Mouse (Mus musculus): Measurements from ENCODE around the gene Htatsf1.

- TF ChIP-seq MAFK (IDR thresholded peaks at IDR 0.05; ENCODE audit: insufficient read depth, low read depth, low read length) (no peak), ZNF384 (IDR thresholded peaks at IDR 0.05; ENCODE audit: low read depth, low read length) (no peak), CHD2 (IDR thresholded peaks at IDR 0.05; ENCODE audit: low read depth, low read length) (no peak), HCFC1 (IDR thresholded peaks at IDR 0.05; ENCODE audit: borderline replicate concordance, insufficient read depth, low read length) (no peak), ZC3H11A (IDR thresholded peaks at IDR 0.05; ENCODE audit: borderline replicate concordance, low read depth, low read length) (no peak)
Measured at GRCm38 (mm10) chrX:57012891-57013290, 40.5 kb upstream of the Htatsf1 start.
